ENCODE assay signal across 13 mouse cellular contexts in genomic region chr13:28709966-28710365, GRCm38 (mm10).
"Had no signal": no experiment of that assay in that cellular context is flagged by ENCODE, and none has a peak within 500 bp of the region (broad histone marks: within the 10 kb centered on the region; RNA-seq: fewer than 3 reads in every experiment).

No protein-coding gene starts in this region.

- H3K36me3 ChIP-seq: limb, embryonic 10.5 days; liver, embryonic 15.5 days; stomach, embryonic 15.5 days had no signal

- H3K9ac ChIP-seq: liver, embryonic 15.5 days; stomach, embryonic 15.5 days had no signal

- H3K9me3 ChIP-seq: limb, embryonic 10.5 days; liver, embryonic 15.5 days; stomach, embryonic 15.5 days had no signal

- H3K4me3 ChIP-seq: left cerebral cortex, adult 2 months; limb, embryonic 10.5 days; liver, embryonic 15.5 days; stomach, embryonic 15.5 days had no signal

- H3K27ac ChIP-seq: left cerebral cortex, adult 2 months; limb, embryonic 10.5 days; liver, embryonic 15.5 days; stomach, embryonic 15.5 days had no signal

- DNase-seq: kidney, adult 8-10 months; kidney, postnatal 25 days; lung, adult 2 months; lung, postnatal 36 days; right cerebral cortex, postnatal 14 days; thymus, postnatal 36 days had no signal

- H3K27me3 ChIP-seq: liver, embryonic 15.5 days; stomach, embryonic 15.5 days had no signal

- H3K4me2 ChIP-seq: liver, embryonic 11.5 days; liver, embryonic 15.5 days; midbrain, embryonic 11.5 days; stomach, embryonic 15.5 days had no signal

- ATAC-seq: lung, postnatal 0 days had no signal

- H3K4me1 ChIP-seq: limb, embryonic 10.5 days; liver, embryonic 15.5 days; stomach, embryonic 15.5 days had no signal
